Mouse (Mus musculus): ENCODE data around the gene Tmem97.

GRCm38 (mm10) chr11:78594271-78594964 is 43.8 kb upstream of the Tmem97 start:
- no peak for TF ChIP-seq CTCF (IDR thresholded peaks at IDR 0.05)
- TF ChIP-seq EP300 (IDR thresholded peaks at IDR 0.05) = no peak
